Mouse (Mus musculus) ES-Bruce4 (cell line): ENCODE results near the gene Mrpl34. TPM values are rescaled to one million over a fixed set of nuclear protein-coding genes. Genes with fewer than 3 reads are reported as not detected.
A peak's percentile ranks its signal among the peaks of the same experiment; 100 is the strongest.

Experiments
- H3K27ac ChIP-seq: 2 replicates; pipeline ENCODE4 v1.5.1; 2012; ENCODE audit warnings: low read length, inconsistent platforms; ENCODE audit not compliant: insufficient read depth
- H3K27me3 ChIP-seq: 2 replicates; pipeline ENCODE4 v1.6.1; 2012; ENCODE audit warnings: mild to moderate bottlenecking, low read length, inconsistent platforms; ENCODE audit not compliant: control insufficient read depth, poor library complexity, insufficient read depth, severe bottlenecking
- H3K36me3 ChIP-seq: 2 replicates; pipeline ENCODE4 v1.6.1; 2012; ENCODE audit warnings: inconsistent platforms, mild to moderate bottlenecking, low read length, moderate library complexity; ENCODE audit not compliant: control insufficient read depth, poor library complexity, insufficient read depth, severe bottlenecking
- H3K4me1 ChIP-seq: one replicate; pipeline ENCODE4 v1.8.1; 2011; ENCODE audit warnings: low read length; ENCODE audit not compliant: control insufficient read depth, insufficient read depth
- H3K4me3 ChIP-seq: 2 replicates; pipeline ENCODE4 v1.5.1; 2011; ENCODE audit warnings: low read depth, mild to moderate bottlenecking, low read length
- H3K9ac ChIP-seq: 2 replicates; pipeline ENCODE4 v1.6.1; 2012; ENCODE audit warnings: low read depth, mild to moderate bottlenecking, inconsistent platforms; ENCODE audit not compliant: poor library complexity, severe bottlenecking
- H3K9me3 ChIP-seq: replicated peaks from 2 replicates; pipeline ENCODE4 v1.6.1; 2012; ENCODE audit warnings: mild to moderate bottlenecking, low read length, inconsistent platforms; ENCODE audit not compliant: control insufficient read depth, poor library complexity, insufficient read depth, severe bottlenecking
- CTCF ChIP-seq: IDR thresholded peaks from one replicate; pipeline ENCODE4 v1.8.1; 2011; ENCODE audit warnings: low read depth, low read length
- EP300 ChIP-seq: IDR thresholded peaks from 2 replicates; pipeline ENCODE4 v1.6.1; 2011; ENCODE audit warnings: low read depth, low read length; ENCODE audit not compliant: insufficient read depth
- POLR2A ChIP-seq: IDR thresholded peaks from one replicate; pipeline ENCODE4 v1.8.1; 2011; ENCODE audit warnings: low read length; ENCODE audit not compliant: insufficient read depth
- polyA plus RNA-seq: library from polyadenylated mRNA; stranded (reverse); fragments of >200 nt; gene quantifications from 2 replicates; pipeline ENCODE4 v1.2.4, GENCODE M21; 2011; ENCODE audit warnings: low read depth; ENCODE audit not compliant: missing spikeins, insufficient read depth, insufficient read length

The Mrpl34 gene
- polyA plus RNA-seq, 1 experiment: 77.0 TPM

- H3K27me3 ChIP-seq: no peaks in the 10 kb centered on the region
- H3K4me1 ChIP-seq: peaks cover 10% of the 10 kb centered on the region
- H3K27ac ChIP-seq: no peak overlapping the region
- TF ChIP-seq POLR2A (no peak), CTCF (peak; percentile 76), EP300 (peak; percentile 17; the same call in 1 of the 2 replicates)
- H3K9me3 ChIP-seq: no peaks in the 10 kb centered on the region
- H3K4me3 ChIP-seq: no peak overlapping the region
- peak overlapping the region; percentile 19; the same call in 1 of the 2 replicates for H3K9ac ChIP-seq
- peaks cover 31% of the 10 kb centered on the region for H3K36me3 ChIP-seq
Measured at GRCm38 (mm10) chr8:71495039-71495438, 30.3 kb downstream of the Mrpl34 start.

- Histone ChIP-seq H3K36me3 (peaks cover 25% of the 10 kb centered on the region), H3K9ac (no peak overlapping the region), H3K4me3 (no peak overlapping the region), H3K27me3 (no peaks in the 10 kb centered on the region), H3K27ac (peak overlapping the region; percentile 22), H3K4me1 (peaks cover 10% of the 10 kb centered on the region), H3K9me3 (no peaks in the 10 kb centered on the region)
- TF ChIP-seq CTCF (no peak), POLR2A (no peak), EP300 (no peak)
Measured at GRCm38 (mm10) chr8:71495811-71496210, 31.1 kb downstream of the Mrpl34 start.

GRCm38 (mm10) chr8:71496481-71496880, 31.7 kb downstream of the Mrpl34 start:
- 0 out of 2 replicates have a peak overlapping the region, but pooled peaks have one; percentile 17 for H3K27ac ChIP-seq
- peaks cover 8% of the 10 kb centered on the region for H3K4me1 ChIP-seq
- no peak overlapping the region for H3K4me3 ChIP-seq
- H3K27me3 ChIP-seq: no peaks in the 10 kb centered on the region
- H3K9me3 ChIP-seq: no peaks in the 10 kb centered on the region
- H3K9ac ChIP-seq: peak overlapping the region; percentile 15; the same call in 1 of the 2 replicates
- TF ChIP-seq CTCF (peak; percentile 13), POLR2A (no peak)
- H3K36me3 ChIP-seq: peaks cover 22% of the 10 kb centered on the region

- no peaks in the 10 kb centered on the region for H3K9me3 ChIP-seq
- H3K9ac ChIP-seq: no peak overlapping the region
- H3K4me3 ChIP-seq: no peak overlapping the region
- H3K27me3 ChIP-seq: no peaks in the 10 kb centered on the region
- peaks cover 18% of the 10 kb centered on the region for H3K36me3 ChIP-seq
- H3K4me1 ChIP-seq: peaks cover 8% of the 10 kb centered on the region
- H3K27ac ChIP-seq: peak overlapping the region; percentile 34; the same call in 1 of the 2 replicates
- TF ChIP-seq POLR2A (no peak), CTCF (no peak), EP300 (no peak)
Measured at GRCm38 (mm10) chr8:71497077-71497645, 32.4 kb downstream of the Mrpl34 start.

- TF ChIP-seq EP300 (no peak), POLR2A (no peak), CTCF (no peak)
- H3K9ac ChIP-seq: peak overlapping the region; percentile 13
- H3K27ac ChIP-seq: peak overlapping the region; percentile 34
- H3K36me3 ChIP-seq: peaks cover 9% of the 10 kb centered on the region
- no peaks in the 10 kb centered on the region for H3K27me3 ChIP-seq
- no peak overlapping the region for H3K4me3 ChIP-seq
- no peaks in the 10 kb centered on the region for H3K9me3 ChIP-seq
- H3K4me1 ChIP-seq: peaks cover 8% of the 10 kb centered on the region
Measured at GRCm38 (mm10) chr8:71497881-71498501, 33.2 kb downstream of the Mrpl34 start.
